Mouse (Mus musculus): ENCODE data around the gene Rere.

DNA sequence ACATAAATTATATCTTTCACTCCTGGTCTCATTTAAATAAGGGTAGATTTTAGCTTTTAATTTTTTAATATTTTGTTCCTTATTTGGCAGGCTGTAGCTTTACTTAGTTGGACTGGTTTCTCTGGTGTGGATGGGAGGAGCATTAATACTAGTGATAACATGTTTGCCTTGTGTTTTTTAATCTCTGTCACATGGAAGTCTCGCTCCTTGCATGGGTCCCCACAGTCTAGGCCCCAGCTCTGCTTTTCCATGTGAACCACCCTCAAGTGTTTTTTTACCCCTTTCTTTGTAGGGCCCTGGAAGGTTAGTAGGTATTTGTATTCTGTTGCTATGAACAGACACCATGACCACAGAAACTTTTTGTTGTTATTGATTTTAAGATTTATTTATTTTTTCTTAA is 238.6 kb downstream of the Rere start:
- TF ChIP-seq ZC3H11A (IDR thresholded peaks at IDR 0.05; ENCODE audit: borderline replicate concordance, low read depth, low read length) (no peak), ZNF384 (IDR thresholded peaks at IDR 0.05; ENCODE audit: low read depth, low read length) (no peak)
